Mouse (Mus musculus): Measurements from ENCODE around the gene Slc43a2.
A peak's percentile ranks its signal among the peaks of the same experiment; 100 is the strongest.

DNA sequence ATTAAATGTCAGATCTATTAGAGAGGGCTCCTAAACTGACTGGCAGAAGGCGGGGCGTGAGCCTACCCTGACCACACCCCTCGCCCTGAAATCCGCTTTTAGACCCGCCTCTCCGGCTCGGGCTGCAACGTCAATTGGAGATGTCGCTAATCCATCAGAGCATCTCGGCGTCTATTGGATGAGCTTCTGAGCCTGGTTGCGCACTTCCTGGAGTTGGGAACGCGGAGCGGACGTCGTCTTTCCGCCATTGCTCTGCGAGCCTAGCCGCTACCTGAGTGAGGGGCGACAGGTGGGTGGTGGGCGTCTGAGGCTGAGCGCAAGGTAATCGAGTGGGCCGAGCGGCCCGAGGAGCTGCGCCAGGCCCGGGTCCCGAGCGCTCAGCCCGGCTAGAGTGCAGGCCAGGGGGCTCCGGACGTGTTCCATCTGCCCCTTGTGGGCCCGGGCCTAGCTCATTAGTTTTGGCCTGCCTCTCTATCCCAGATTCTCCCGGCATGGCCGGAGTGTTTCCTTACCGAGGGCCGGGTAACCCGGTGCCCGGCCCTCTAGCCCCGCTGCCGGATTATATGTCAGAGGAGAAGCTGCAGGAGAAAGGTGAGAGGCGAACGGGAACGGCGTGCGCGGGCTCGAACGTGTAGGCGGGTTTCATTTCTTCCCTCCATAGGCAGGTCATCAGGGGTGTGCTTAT is 44.8 kb upstream of the Slc43a2 start, which contains the start of gene Prpf8:
- TF ChIP-seq CTCF (conservative IDR thresholded peaks at IDR 0.05; ENCODE audit: insufficient read depth, insufficient read length, low read depth, low read length) (no peak), POLR2A (IDR thresholded peaks at IDR 0.05; ENCODE audit: low read depth, low read length) (peak; percentile 70)

Data from kidney, adult 2 months (tissue).